Mouse (Mus musculus) E14TG2a.4 (cell line): ENCODE data around the gene Mitd1.

Experiments used
- CTCF ChIP-seq: conservative IDR thresholded peaks from 2 replicates; pipeline ENCODE4 v1.5.1; 2014; ENCODE audit warnings: low read length
- NANOG ChIP-seq: IDR thresholded peaks from 2 replicates; pipeline ENCODE4 v1.6.1; 2014; ENCODE audit warnings: borderline replicate concordance, low read length, mixed read lengths

DNA sequence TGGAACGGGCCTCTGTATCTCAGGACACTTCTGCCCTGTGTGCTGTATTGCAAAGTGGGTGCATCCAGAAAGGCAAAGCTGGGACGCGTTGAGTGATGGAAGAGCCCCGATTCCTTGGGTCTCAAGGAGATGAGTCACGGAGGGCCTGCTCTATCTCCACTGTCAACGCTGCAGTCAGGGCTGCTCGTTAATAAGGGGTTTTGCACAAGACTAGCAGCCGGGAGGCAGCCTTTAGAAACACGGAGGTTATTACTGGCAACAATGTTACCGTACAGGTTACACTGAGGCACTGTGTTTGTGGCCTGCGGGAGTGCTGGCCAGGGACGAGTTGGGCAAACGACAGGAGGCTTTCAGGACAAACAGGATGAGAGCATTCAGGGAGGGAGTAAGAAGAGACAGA is 27.5 kb upstream of the Mitd1 start:
- no peak for TF ChIP-seq CTCF
- no peak for TF ChIP-seq NANOG
